Mouse (Mus musculus): ENCODE data around the gene Med12l. TPM values are rescaled to one million over a fixed set of nuclear protein-coding genes. Genes with fewer than 3 reads are reported as not detected.
A peak's percentile ranks its signal among the peaks of the same experiment; 100 is the strongest.

Med12l gene
- polyA plus RNA-seq, 1 experiment from 2014 or later, result 2.3 TPM

- H3K4me1 ChIP-seq (ENCODE audit: control insufficient read depth, insufficient read depth, low read length), result no peaks in the 10 kb centered on the region
- no peak for ATAC-seq (replicated peaks; ENCODE audit: extremely low read depth, insufficient read depth, low FRiP score)
- H3K27ac ChIP-seq (ENCODE audit: low read length), result no peak overlapping the region
Measured at GRCm38 (mm10) chr3:59155404-59155803, 149.8 kb downstream of the Med12l start.

GRCm38 (mm10) chr3:59157048-59157447 is 151.4 kb downstream of the Med12l start:
- Histone ChIP-seq H3K9ac (ENCODE audit: low read length) (no peak overlapping the region), H3K27me3 (ENCODE audit: control insufficient read depth, insufficient read depth, low read length) (no peaks in the 10 kb centered on the region), H3K4me3 (ENCODE audit: low read length) (no peak overlapping the region), H3K36me3 (ENCODE audit: control insufficient read depth, insufficient read depth) (no peaks in the 10 kb centered on the region), H3K4me1 (ENCODE audit: control insufficient read depth, insufficient read depth, low read length) (no peaks in the 10 kb centered on the region), H3K27ac (ENCODE audit: low read length) (no peak overlapping the region), H3K9me3 (replicated peaks; ENCODE audit: control insufficient read depth, low read length) (no peaks in the 10 kb centered on the region), H3K4me2 (ENCODE audit: low read depth, low read length) (no peak overlapping the region)
- 94% methylated on average over 5 of the region's 5 CpGs for WGBS
- ATAC-seq (replicated peaks; ENCODE audit: extremely low read depth, insufficient read depth, low FRiP score), result no peak

More at GRCm38 (mm10) chr3:59155404-59155803, 149.8 kb downstream of the Med12l start:
- H3K9ac ChIP-seq (ENCODE audit: low read length), result no peak overlapping the region
- H3K36me3 ChIP-seq (ENCODE audit: control insufficient read depth, insufficient read depth), result no peaks in the 10 kb centered on the region
- no peaks in the 10 kb centered on the region for H3K9me3 ChIP-seq (replicated peaks; ENCODE audit: control insufficient read depth, low read length)
- H3K4me3 ChIP-seq (ENCODE audit: low read length), result no peak overlapping the region
- H3K27me3 ChIP-seq (ENCODE audit: control insufficient read depth, insufficient read depth, low read length), result no peaks in the 10 kb centered on the region
- 93% methylated on average over 6 of the region's 6 CpGs for WGBS
- no peak overlapping the region for H3K4me2 ChIP-seq (ENCODE audit: low read depth, low read length)

GRCm38 (mm10) chr3:59160465-59160864 is 154.8 kb downstream of the Med12l start:
- Histone ChIP-seq H3K9me3 (replicated peaks; ENCODE audit: control insufficient read depth, low read length) (no peaks in the 10 kb centered on the region), H3K27me3 (ENCODE audit: control insufficient read depth, insufficient read depth, low read length) (no peaks in the 10 kb centered on the region), H3K4me1 (ENCODE audit: control insufficient read depth, insufficient read depth, low read length) (no peaks in the 10 kb centered on the region), H3K4me2 (ENCODE audit: low read depth, low read length) (no peak overlapping the region), H3K36me3 (ENCODE audit: control insufficient read depth, insufficient read depth) (no peaks in the 10 kb centered on the region), H3K9ac (ENCODE audit: low read length) (no peak overlapping the region), H3K27ac (ENCODE audit: low read length) (no peak overlapping the region), H3K4me3 (ENCODE audit: low read length) (no peak overlapping the region)
- WGBS, result 75% methylated on average over 1 of the region's 1 CpGs
- no peak for ATAC-seq (replicated peaks; ENCODE audit: extremely low read depth, insufficient read depth, low FRiP score)

- H3K9ac ChIP-seq (ENCODE audit: low read length), result no peak overlapping the region
- H3K9me3 ChIP-seq (replicated peaks; ENCODE audit: control insufficient read depth, low read length), result no peaks in the 10 kb centered on the region
- no peak overlapping the region for H3K4me3 ChIP-seq (ENCODE audit: low read length)
- H3K36me3 ChIP-seq (ENCODE audit: control insufficient read depth, insufficient read depth), result no peaks in the 10 kb centered on the region
- H3K4me1 ChIP-seq (ENCODE audit: control insufficient read depth, insufficient read depth, low read length), result 0 out of 2 replicates have a peak, but pooled peaks cover 4% of the 10 kb centered on the region
- H3K27ac ChIP-seq (ENCODE audit: low read length), result no peak overlapping the region
- no peak for ATAC-seq (replicated peaks; ENCODE audit: extremely low read depth, insufficient read depth, low FRiP score)
- H3K4me2 ChIP-seq (ENCODE audit: low read depth, low read length), result no peak overlapping the region
- WGBS, result 59% methylated on average over 2 of the region's 2 CpGs
- H3K27me3 ChIP-seq (ENCODE audit: control insufficient read depth, insufficient read depth, low read length), result no peaks in the 10 kb centered on the region
Measured at GRCm38 (mm10) chr3:59167417-59168054, 161.9 kb downstream of the Med12l start.

- ATAC-seq (replicated peaks; ENCODE audit: extremely low read depth, insufficient read depth, low FRiP score), result no peak
- no peak overlapping the region for H3K27ac ChIP-seq (ENCODE audit: low read length)
Measured at GRCm38 (mm10) chr3:59168476-59168875, 162.9 kb downstream of the Med12l start.

GRCm38 (mm10) chr3:59169215-59169614 is 163.6 kb downstream of the Med12l start:
- no peaks in the 10 kb centered on the region for H3K9me3 ChIP-seq (replicated peaks; ENCODE audit: control insufficient read depth, low read length)
- peak; percentile 62; the same call in 1 of the 2 replicates for ATAC-seq (replicated peaks; ENCODE audit: extremely low read depth, insufficient read depth, low FRiP score)
- H3K36me3 ChIP-seq (ENCODE audit: control insufficient read depth, insufficient read depth), result no peaks in the 10 kb centered on the region
- 75% methylated on average over 4 of the region's 4 CpGs for WGBS
- no peaks in the 10 kb centered on the region for H3K27me3 ChIP-seq (ENCODE audit: control insufficient read depth, insufficient read depth, low read length)
- H3K4me2 ChIP-seq (ENCODE audit: low read depth, low read length), result no peak overlapping the region
- no peak overlapping the region for H3K27ac ChIP-seq (ENCODE audit: low read length)
- H3K4me3 ChIP-seq (ENCODE audit: low read length), result no peak overlapping the region
- 0 out of 2 replicates have a peak, but pooled peaks cover 4% of the 10 kb centered on the region for H3K4me1 ChIP-seq (ENCODE audit: control insufficient read depth, insufficient read depth, low read length)
- H3K9ac ChIP-seq (ENCODE audit: low read length), result no peak overlapping the region

More at GRCm38 (mm10) chr3:59168476-59168875, 162.9 kb downstream of the Med12l start:
- Histone ChIP-seq H3K4me3 (ENCODE audit: low read length) (no peak overlapping the region), H3K4me2 (ENCODE audit: low read depth, low read length) (no peak overlapping the region), H3K36me3 (ENCODE audit: control insufficient read depth, insufficient read depth) (no peaks in the 10 kb centered on the region), H3K4me1 (ENCODE audit: control insufficient read depth, insufficient read depth, low read length) (0 out of 2 replicates have a peak, but pooled peaks cover 4% of the 10 kb centered on the region), H3K9ac (ENCODE audit: low read length) (no peak overlapping the region), H3K27me3 (ENCODE audit: control insufficient read depth, insufficient read depth, low read length) (no peaks in the 10 kb centered on the region), H3K9me3 (replicated peaks; ENCODE audit: control insufficient read depth, low read length) (no peaks in the 10 kb centered on the region)
- 87% methylated on average over 6 of the region's 6 CpGs for WGBS

GRCm38 (mm10) chr3:59169921-59170627 is 164.4 kb downstream of the Med12l start:
- Histone ChIP-seq H3K9me3 (replicated peaks; ENCODE audit: control insufficient read depth, low read length) (no peaks in the 10 kb centered on the region), H3K27me3 (ENCODE audit: control insufficient read depth, insufficient read depth, low read length) (no peaks in the 10 kb centered on the region), H3K27ac (ENCODE audit: low read length) (peak overlapping the region; percentile 1; the same call in 1 of the 2 replicates), H3K9ac (ENCODE audit: low read length) (no peak overlapping the region), H3K4me2 (ENCODE audit: low read depth, low read length) (no peak overlapping the region), H3K4me1 (ENCODE audit: control insufficient read depth, insufficient read depth, low read length) (0 out of 2 replicates have a peak, but pooled peaks cover 4% of the 10 kb centered on the region), H3K36me3 (ENCODE audit: control insufficient read depth, insufficient read depth) (no peaks in the 10 kb centered on the region), H3K4me3 (ENCODE audit: low read length) (no peak overlapping the region)
- ATAC-seq (replicated peaks; ENCODE audit: extremely low read depth, insufficient read depth, low FRiP score), result no peak
- 33% methylated on average over 2 of the region's 2 CpGs for WGBS

- ATAC-seq (replicated peaks; ENCODE audit: extremely low read depth, insufficient read depth, low FRiP score), result no peak
- 75% methylated on average over 6 of the region's 6 CpGs for WGBS
- H3K9ac ChIP-seq (ENCODE audit: low read length), result no peak overlapping the region
- no peaks in the 10 kb centered on the region for H3K27me3 ChIP-seq (ENCODE audit: control insufficient read depth, insufficient read depth, low read length)
- no peak overlapping the region for H3K4me3 ChIP-seq (ENCODE audit: low read length)
- no peak overlapping the region for H3K4me2 ChIP-seq (ENCODE audit: low read depth, low read length)
- H3K36me3 ChIP-seq (ENCODE audit: control insufficient read depth, insufficient read depth), result no peaks in the 10 kb centered on the region
- H3K4me1 ChIP-seq (ENCODE audit: control insufficient read depth, insufficient read depth, low read length), result peaks cover 12% of the 10 kb centered on the region
- H3K9me3 ChIP-seq (replicated peaks; ENCODE audit: control insufficient read depth, low read length), result no peaks in the 10 kb centered on the region
- no peak overlapping the region for H3K27ac ChIP-seq (ENCODE audit: low read length)
Measured at GRCm38 (mm10) chr3:59174426-59175154, 169.0 kb downstream of the Med12l start.

- no peak overlapping the region for H3K4me2 ChIP-seq (ENCODE audit: low read depth, low read length)
- H3K4me3 ChIP-seq (ENCODE audit: low read length), result no peak overlapping the region
- H3K9me3 ChIP-seq (replicated peaks; ENCODE audit: control insufficient read depth, low read length), result no peaks in the 10 kb centered on the region
- H3K27ac ChIP-seq (ENCODE audit: low read length), result no peak overlapping the region
- peak; percentile 55 for ATAC-seq (replicated peaks; ENCODE audit: extremely low read depth, insufficient read depth, low FRiP score)
- H3K4me1 ChIP-seq (ENCODE audit: control insufficient read depth, insufficient read depth, low read length), result peaks cover 11% of the 10 kb centered on the region
- no peaks in the 10 kb centered on the region for H3K36me3 ChIP-seq (ENCODE audit: control insufficient read depth, insufficient read depth)
- H3K27me3 ChIP-seq (ENCODE audit: control insufficient read depth, insufficient read depth, low read length), result no peaks in the 10 kb centered on the region
- H3K9ac ChIP-seq (ENCODE audit: low read length), result no peak overlapping the region
- 32% methylated on average over 5 of the region's 5 CpGs for WGBS
Measured at GRCm38 (mm10) chr3:59175234-59175633, 169.6 kb downstream of the Med12l start.
